Mouse (Mus musculus): ENCODE measurements around the gene Ahcyl2.

Ahcyl2 gene

DNA sequence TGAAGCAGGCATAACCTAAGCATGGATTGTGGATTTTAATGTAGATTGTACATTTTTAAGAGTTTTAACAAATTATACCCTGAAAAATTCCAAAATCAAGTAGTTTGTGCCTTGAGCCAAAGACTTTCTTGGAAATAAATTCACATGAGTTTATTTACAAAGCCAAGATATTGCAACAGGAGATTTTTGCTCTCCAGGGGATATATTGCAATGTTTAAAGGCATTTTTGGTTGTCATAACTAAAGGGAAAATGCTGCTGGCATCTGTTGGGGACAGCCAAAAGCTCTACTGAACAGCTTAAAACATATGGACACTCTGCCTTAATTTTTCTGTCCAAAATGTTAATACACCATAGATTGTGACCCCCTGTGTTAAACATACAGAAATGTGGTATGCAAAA lies 146.3 kb downstream of the Ahcyl2 start:
- no peak for DNase-seq (ENCODE audit: low spot score)

DNA sequence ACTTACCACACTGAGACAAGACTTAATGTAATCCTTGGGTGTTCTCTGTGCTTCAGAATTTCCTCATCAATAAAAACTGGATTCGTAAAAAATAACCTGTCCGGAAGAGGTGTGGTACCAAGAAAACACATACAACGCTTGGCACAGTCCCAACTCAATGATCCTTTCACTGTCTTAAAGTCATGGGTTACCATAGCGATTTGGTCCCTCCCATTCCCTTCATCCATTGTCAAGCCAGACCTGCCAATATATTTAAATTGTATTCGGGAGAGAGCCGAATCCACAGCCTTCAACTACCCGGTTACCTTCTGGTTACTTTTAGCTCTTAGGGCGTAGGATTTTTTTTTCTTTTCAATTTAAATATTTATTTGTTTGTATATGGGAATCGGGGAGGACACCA lies 148.0 kb downstream of the Ahcyl2 start:
- no peak for DNase-seq (ENCODE audit: low spot score)

DNA sequence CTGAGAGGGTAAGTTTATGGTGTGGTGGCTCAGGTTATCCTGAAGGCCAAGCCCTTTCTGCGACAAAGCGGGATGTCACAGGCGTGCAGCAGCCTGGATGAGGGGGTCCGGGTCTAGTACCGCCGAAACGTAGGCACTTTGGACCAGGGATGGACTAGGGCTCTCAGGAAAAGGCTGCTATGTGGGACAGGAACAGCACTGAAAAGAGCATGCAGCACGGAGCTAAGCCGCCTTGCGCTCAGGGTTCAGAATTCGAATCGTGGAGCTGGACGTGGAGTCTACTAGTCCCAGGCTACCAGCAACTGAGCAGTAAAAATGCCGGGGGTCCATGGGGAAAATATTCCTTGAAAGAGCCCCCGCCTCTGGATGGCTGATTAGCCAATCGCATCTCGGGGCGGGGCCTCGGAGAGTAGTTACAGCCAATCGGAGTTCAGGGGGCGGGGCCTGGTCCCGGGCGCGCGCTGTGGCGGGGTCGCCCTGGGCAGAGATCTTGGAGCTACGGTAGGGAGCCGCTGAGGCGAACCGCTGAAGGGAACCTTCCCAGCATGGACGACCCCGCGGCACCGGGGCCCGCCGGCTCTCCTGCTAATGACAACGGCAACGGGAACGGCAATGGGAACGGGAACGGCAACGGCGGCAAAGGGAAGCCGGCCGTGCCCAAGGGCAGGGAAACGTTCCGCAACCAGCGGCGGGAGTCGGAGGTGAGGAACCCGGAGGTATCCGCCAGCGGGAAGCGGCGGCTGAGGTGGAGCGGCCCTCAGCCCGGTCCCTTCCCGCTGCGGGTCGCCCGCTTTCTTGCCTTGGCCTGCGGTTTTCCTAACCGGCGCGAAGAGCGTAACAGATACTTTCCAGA lies 148.9 kb downstream of the Ahcyl2 start, which contains the start of gene Strip2:
Gene Strip2, plus strand, starts transcription at position 483 of the 853 bp plus-strand sequence.
- peak; percentile 93 for DNase-seq (ENCODE audit: low spot score)

DNA sequence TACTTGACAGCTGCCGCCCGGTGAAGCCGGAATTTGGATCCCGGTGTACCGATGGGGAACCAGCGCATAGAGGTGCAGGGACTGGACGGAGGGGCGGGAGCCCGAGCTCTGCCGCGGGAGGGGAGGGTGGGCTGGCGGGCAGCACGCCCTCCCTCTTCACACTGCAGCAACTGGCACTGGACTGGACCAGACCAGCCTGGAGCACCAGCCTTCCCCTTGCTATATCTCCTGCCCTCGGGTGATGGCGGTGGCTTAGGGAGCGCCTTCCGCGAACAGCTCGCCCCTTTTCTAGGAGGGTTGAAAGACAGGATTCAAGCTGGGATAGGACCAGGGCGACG lies 149.5 kb downstream of the Ahcyl2 start:
- no peak for DNase-seq (ENCODE audit: low spot score)

DNA sequence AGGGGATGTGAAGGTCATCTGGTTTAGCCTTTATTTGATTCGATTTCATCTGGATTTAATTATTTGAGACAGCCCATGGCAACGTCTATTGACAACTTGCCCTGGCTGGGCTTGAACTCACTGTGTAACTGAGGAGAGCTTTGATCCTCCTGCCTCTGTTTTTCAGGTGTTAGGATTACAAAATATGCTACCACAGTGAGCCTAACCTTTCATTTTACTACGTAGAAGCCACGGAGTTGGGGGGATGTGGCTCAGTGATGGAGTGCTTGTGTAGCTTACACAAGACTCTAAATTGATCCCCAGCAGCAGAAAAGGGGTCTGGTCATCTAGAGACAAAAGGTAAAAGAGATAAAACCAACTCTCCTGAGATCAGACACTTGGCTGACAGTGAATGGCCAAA lies 150.1 kb downstream of the Ahcyl2 start:
- DNase-seq (ENCODE audit: low spot score): no peak

DNA sequence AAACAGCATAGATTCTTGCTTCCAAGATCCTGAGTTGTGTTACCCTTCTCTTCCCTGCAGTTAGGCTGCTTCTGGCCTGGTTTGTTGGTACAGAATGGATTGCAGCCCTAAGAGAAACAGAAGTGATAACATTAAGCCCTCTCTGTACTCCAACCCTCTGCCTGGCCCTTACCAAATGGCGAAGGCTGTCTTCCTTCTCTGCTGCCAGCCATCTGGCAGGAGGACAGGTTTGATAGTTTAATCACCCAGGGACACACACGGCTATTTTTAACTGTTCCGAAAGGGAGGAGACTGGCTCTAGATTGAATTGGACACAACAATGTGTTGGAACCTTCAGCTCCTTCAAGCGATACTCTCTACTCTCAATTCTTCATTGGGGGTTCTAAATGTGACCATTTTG lies 155.7 kb downstream of the Ahcyl2 start:
- DNase-seq (ENCODE audit: low spot score): no peak

DNA sequence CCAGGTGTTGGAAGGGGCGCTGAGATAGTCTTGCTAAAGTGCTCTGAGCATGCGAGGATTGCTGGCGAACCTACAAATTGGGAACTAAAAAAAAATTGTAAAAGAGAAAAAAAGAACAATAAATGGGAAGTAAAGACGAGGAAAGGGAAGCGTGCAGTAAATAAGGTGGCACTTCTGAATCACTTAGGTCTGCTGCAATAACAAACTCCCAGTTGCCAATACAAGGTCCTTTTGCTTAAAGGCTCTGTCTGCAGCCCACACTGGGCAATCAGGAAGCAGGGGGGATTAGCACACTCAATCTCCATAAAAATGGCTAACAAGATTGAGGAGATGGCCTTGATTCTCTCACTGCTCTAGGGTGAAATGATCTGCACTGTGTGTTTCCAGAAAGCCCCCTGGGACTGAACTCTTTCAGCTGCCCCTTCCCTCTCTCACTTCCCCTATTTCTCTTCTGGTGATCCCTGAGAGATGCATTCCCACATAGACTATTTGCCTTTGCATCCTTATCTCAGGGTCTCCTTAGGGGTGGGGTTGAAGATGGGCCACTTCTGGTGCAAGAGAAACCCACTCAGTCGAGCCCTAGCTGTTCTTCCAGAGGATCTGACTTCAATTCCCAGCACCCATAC lies 157.9 kb downstream of the Ahcyl2 start:
- no peak for DNase-seq (ENCODE audit: low spot score)

DNA sequence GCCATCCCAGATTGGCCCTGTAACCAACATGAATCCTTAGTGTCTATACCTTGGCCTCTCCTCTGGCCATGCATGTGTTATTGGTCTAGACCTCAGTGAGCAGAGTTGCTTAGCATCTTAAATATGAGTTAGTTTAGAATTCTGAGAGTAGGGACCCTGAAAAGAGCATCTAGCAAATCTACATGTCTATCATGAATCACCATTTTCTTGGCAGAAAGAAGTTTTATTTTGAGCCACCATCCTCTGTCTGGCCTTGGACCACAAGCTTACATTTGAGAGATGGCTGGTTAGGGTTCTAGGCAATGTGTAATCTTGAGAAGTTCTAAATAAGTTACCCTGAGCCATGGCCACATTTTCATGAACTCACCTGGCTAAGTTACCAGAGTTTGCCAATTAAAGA lies 162.3 kb downstream of the Ahcyl2 start:
- DNase-seq (ENCODE audit: low spot score): no peak

DNA sequence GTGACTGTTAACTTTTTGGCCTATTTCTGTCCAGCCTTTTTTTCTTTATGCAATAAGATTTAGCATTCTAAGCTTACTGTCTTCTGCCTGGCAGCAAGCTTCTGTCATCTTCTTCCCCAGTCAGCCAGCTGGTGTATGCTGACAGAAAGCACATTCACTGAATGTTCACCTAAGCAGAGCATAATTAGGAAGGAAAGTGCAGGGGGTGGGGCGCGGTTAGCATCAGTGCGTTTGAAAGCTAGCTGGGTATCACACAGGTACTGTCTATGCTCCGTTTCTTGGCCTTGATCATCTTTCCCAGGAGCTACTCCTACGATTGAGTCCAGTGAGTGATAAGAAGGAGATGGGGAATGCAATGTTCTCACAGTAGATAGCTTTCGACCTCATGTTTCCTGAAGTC lies 162.9 kb downstream of the Ahcyl2 start:
- no peak for DNase-seq (ENCODE audit: low spot score)

DNA sequence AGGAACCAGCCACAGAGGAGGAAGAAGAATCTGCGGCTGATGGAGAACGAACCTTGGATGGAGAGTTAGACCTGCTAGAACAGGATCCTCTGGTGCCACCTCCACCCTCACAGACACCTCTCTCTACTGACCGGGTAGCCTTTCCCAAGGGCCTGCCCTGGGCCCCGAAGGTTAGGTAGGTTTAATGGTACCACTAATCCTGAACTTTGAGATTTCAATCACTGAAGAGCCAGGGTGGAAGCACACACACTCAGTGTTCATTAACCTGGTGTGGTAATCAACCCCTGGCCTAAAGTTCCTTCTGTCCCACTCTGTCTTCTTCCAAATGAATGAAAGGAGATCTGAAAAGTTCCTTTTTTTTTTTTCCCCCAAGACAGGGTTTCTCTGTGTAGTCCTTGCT lies 163.4 kb downstream of the Ahcyl2 start:
- DNase-seq (ENCODE audit: low spot score): no peak

DNA sequence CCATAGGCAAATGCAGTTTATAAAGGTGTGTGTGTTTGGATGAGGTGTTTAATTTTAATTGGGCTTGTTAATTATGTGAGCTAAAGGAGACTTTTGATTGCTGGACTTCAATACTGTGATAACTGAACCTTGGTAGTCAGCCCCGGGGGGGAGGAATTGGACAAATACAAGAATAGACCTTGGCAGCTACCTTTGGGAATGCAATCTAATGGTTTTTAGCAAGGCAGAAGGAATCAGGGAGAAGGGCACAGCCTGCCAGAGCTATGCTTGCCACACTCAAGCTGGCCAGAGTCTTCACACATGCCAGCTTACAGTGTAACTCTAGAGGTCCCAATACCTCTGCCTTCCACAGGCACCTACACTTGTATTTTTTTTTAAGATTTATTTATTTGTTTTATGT lies 167.9 kb downstream of the Ahcyl2 start:
- DNase-seq (ENCODE audit: low spot score): no peak

DNA sequence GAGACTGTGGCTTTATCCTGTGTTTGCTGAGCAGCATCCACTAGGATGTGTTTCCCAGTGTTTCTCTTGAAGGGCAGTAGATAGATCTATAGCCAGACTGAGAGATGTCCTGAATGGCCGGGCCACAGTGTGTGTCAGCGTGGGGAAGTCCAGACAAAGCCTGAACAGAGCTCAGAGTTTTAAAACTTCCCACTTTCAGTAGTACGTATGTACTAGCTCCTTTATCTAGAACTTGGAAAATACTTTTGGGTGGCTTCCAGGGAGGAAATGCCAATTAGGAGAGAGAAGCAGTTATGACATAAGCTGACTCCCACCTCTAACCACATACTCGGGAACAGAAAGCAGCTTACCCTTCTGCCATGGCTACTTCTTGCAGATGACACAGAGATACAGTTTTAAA lies 172.6 kb downstream of the Ahcyl2 start:
- no peak for DNase-seq (ENCODE audit: low spot score)

DNA sequence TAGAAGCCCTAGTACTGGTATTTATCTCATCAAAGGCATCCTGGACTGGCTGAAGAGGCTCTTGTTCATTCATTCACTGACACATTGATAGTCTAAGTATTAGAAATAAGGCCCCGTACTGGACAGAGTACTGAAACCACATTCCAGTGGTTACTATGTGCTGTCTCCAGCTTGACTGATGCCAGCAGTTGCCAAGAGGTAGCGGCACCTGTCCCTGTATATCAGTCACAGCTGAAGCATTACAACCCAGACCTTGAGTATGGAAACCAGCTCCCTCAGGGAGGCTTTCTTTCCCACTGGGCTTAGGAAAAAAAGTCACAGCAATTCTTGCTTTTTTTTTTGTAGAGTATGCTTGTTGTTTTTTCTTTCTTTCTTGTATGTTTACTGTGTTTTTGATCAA lies 173.2 kb downstream of the Ahcyl2 start:
- no peak for DNase-seq (ENCODE audit: low spot score)

DNA sequence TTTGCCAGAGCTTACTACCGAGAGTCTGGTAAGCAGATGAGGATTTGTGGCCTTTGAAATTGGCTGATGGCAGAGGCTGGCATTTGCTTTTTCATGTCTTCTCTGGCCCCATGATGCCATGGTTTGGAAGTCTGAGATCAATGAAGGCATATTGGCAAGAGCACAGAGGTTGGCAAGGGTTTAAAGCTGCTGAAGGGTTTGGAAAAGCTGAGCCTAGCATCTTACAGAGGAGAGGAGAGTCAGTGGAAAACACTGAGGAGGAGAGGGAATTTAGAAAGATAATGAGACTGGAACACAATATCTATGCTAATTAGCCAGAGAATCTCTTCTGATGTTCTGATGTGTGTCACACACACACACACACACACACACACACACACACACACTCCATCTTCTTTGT lies 176.7 kb downstream of the Ahcyl2 start:
- DNase-seq (ENCODE audit: low spot score): no peak

DNA sequence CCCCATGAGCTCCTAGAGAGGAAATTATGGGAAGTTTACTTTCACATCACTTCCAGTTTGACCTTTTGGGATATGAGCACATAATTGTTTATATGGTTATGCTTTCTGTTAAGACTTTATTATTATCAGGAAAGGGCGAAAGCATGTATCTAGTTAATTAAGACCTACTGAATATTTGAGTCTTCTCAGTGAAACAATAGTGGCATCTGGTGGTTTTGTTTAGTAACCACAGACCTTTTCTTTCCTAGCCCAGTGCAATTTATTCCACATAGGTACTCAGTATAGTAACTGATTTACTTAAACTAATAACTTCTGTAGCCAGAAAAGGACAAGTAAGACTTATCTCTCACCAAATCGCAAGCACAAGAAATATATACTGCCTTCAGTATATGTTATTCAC lies 178.8 kb downstream of the Ahcyl2 start:
- no peak for DNase-seq (ENCODE audit: low spot score)

DNA sequence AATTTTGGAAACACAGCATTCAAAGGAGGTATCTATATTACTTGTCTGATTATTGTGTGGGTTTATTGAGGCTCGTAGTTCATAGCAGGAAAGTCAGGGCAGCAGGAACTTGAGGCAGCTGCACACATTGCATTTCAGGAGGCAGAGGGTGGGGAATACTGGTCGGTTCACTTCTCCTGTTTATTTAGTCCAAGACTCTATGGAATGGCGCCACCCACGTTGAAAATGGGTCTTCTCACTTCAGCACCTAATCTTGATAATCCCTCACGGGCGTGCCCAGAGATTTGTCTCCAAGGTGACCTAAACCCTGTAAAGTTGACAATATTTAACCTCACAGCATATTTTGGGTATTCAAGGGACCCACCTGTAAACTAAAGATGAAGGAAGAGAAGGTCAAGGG lies 180.0 kb downstream of the Ahcyl2 start:
- no peak for DNase-seq (ENCODE audit: low spot score)

DNA sequence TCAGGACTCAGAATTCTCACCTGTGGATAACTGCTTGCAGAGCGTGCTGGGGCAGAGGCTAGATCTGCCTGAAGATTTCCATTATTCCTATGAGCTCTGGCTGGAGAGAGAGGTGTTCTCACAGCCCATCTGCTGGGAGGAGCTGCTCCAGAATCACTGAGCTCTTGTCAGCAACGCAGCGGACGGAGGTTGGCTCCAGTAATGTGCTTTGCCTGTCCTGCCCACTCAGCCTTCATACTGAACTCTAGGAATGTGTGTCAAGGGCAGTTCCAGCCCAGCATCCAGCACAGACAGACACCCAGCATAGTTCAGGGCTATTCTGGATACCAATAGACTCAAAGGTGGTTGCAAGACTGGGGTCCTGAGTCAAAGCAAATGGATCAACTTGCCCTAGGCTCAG lies 188.9 kb downstream of the Ahcyl2 start:
- DNase-seq (ENCODE audit: low spot score): no peak

DNA sequence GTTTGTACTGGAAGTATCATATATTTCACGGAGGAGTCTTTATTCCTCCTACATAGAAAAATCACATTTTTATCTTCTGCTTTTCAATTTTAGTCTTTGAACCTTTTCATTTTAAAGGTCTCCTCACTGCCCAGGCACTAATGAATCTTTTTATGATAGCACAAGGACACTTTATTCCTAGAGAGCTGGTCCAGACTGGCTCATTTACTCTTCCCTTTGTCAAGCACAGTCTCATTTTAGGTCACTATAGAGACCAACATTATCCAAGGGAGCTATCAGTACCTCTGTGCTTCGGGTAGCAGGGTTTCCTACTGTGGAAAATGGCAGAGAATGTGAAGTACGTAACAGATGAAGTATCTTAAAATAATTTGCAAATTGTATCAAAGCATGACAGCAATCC lies 190.9 kb downstream of the Ahcyl2 start:
- DNase-seq (ENCODE audit: low spot score): no peak

DNA sequence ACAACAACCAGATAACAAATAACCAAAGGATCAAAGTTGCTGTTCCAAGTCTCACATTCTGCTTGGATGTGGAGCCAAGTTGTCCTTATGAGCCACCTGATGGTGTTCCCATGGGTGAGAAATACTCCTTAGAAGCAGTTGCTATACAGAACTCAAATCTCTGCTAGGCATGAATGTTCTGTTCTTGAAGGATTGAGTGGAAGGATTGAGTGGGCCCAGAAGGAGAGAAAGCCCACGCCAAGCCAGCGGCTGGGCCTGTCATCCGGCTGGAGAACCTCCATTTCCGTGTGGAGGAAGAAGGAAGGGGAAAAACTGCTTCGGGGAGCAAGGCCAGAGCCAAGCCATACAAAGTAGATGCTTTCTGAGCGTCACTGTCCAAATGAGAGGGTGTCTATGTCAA lies 193.3 kb downstream of the Ahcyl2 start:
- DNase-seq (ENCODE audit: low spot score): no peak
